Mouse (Mus musculus) liver, postnatal 0 days (tissue): ENCODE measurements around the gene Atp5d. TPM values are rescaled to one million over a fixed set of nuclear protein-coding genes. Genes with fewer than 3 reads are reported as not detected.

Experiments used
- ATAC-seq: fragments of 200-750 bp; cut with Nextera tagmentation; 2 replicates; pipeline ENCODE4 v1.8.0; 2017; ENCODE audit warnings: mild to moderate bottlenecking, moderate library complexity
- DNase-seq: peaks from one replicate; pipeline ENCODE4 v3.0.0-alpha.2; 2016
- H3K27ac ChIP-seq: fragments of 300-500 bp; sonication (generic); 2 replicates; pipeline ENCODE4 v1.5.1; 2014; ENCODE audit warnings: antibody characterized with exemption, moderate library complexity, mild to moderate bottlenecking, low read depth
- H3K27me3 ChIP-seq: fragments of 300-500 bp; sonication (generic); 2 replicates; pipeline ENCODE4 v1.6.1; 2014; ENCODE audit warnings: low read length, control low read depth, mixed read lengths; ENCODE audit not compliant: insufficient read depth
- H3K36me3 ChIP-seq: fragments of 300-500 bp; sonication (generic); replicated peaks from 2 replicates; pipeline ENCODE4 v1.6.1; 2014; ENCODE audit warnings: mild to moderate bottlenecking, control low read depth, low read length, moderate library complexity, mixed read lengths; ENCODE audit not compliant: insufficient read depth
- H3K4me1 ChIP-seq: fragments of 300-500 bp; sonication (generic); 2 replicates; pipeline ENCODE4 v1.6.1; 2014; ENCODE audit warnings: antibody characterized with exemption, mild to moderate bottlenecking, control low read depth; ENCODE audit not compliant: insufficient read depth
- H3K4me2 ChIP-seq: fragments of 300-500 bp; sonication (generic); 2 replicates; pipeline ENCODE4 v1.6.1; 2014; ENCODE audit warnings: low read depth, mild to moderate bottlenecking, low read length, moderate library complexity, mixed read lengths
- H3K4me3 ChIP-seq: fragments of 300-500 bp; sonication (generic); 2 replicates; pipeline ENCODE4 v1.5.1; 2014; ENCODE audit warnings: low read depth, low read length
- H3K9ac ChIP-seq: fragments of 300-500 bp; sonication (generic); replicated peaks from 2 replicates; pipeline ENCODE4 v1.6.1; 2014; ENCODE audit warnings: mild to moderate bottlenecking, moderate library complexity
- H3K9me3 ChIP-seq: fragments of 300-500 bp; sonication (generic); 2 replicates; pipeline ENCODE4 v1.6.1; 2016; ENCODE audit warnings: mild to moderate bottlenecking, control low read depth, low read length, mixed read lengths
- CTCF ChIP-seq: sonication (generic); IDR thresholded peaks from 2 replicates; pipeline ENCODE4 v1.5.1; 2016; ENCODE audit warnings: antibody characterized with exemption, low read depth
- EP300 ChIP-seq: IDR thresholded peaks from 2 replicates; pipeline ENCODE4 v1.6.1; 2016; ENCODE audit warnings: antibody characterized with exemption, low read depth, mild to moderate bottlenecking
- WGBS: fragments of 180-500 bp; shearing (Covaris S2); extraction: QIAGEN DNeasy Blood & Tissue Kit; methylation state at CpG from one replicate; pipeline ENCODE4 v1.1.7; 2014; ENCODE audit not compliant: insufficient replicate concordance; 5-methylcytosine and 5-hydroxymethylcytosine counted together
- polyA plus RNA-seq: library from polyadenylated mRNA; unstranded; fragments of >200 nt; fragmentation: Nextera tagmentation; extraction: Ambion mirVana; gene quantifications from 2 replicates; pipeline ENCODE4 v1.2.1, GENCODE M21; 2015

Atp5d gene
- polyA plus RNA-seq, 1 experiment from 2014 or later, result 576 TPM

GRCm38 (mm10) chr10:80171252-80171651, 32.8 kb downstream of the Atp5d start:
- peaks cover 34% of the 10 kb centered on the region for H3K4me1 ChIP-seq
- no peak overlapping the region for H3K4me2 ChIP-seq

GRCm38 (mm10) chr10:80171760-80172526, 33.5 kb downstream of the Atp5d start:
- Histone ChIP-seq H3K9ac (peak overlapping the region; percentile 69), H3K27me3 (no peaks in the 10 kb centered on the region), H3K4me2 (peak overlapping the region; percentile 74), H3K36me3 (peaks cover 25% of the 10 kb centered on the region), H3K4me3 (peak overlapping the region; percentile 68), H3K9me3 (no peaks in the 10 kb centered on the region), H3K27ac (peak overlapping the region; percentile 97), H3K4me1 (peaks cover 30% of the 10 kb centered on the region)
- WGBS, result 86% methylated on average over 44 of the region's 45 CpGs
- TF ChIP-seq EP300 (no peak), CTCF (no peak)
- DNase-seq (peak; percentile 23), ATAC-seq (no peak)

More at GRCm38 (mm10) chr10:80171252-80171651, 32.8 kb downstream of the Atp5d start:
- Histone ChIP-seq H3K36me3 (peaks cover 25% of the 10 kb centered on the region), H3K9ac (no peak overlapping the region), H3K27me3 (no peaks in the 10 kb centered on the region), H3K4me3 (no peak overlapping the region), H3K9me3 (no peaks in the 10 kb centered on the region), H3K27ac (no peak overlapping the region)
- no peak for TF ChIP-seq CTCF
- no peak for TF ChIP-seq EP300
- ATAC-seq (no peak), DNase-seq (no peak)
- WGBS, result 91% methylated on average over 15 of the region's 15 CpGs

- ATAC-seq (peak; percentile 73), DNase-seq (peak; percentile 90)
- Histone ChIP-seq H3K27me3 (no peaks in the 10 kb centered on the region), H3K9ac (peak within 1 kb of the TSS; percentile 69), H3K4me1 (peaks cover 27% of the 10 kb centered on the region), H3K4me3 (peak within 1 kb of the TSS; percentile 68), H3K27ac (peak within 1 kb of the TSS; percentile 97), H3K4me2 (peak within 1 kb of the TSS; percentile 74), H3K9me3 (no peaks in the 10 kb centered on the region), H3K36me3 (peaks cover 25% of the 10 kb centered on the region)
- 4% methylated on average over 34 of the region's 35 CpGs for WGBS
- no peak; the same call in 1 of the 2 replicates for TF ChIP-seq EP300
- TF ChIP-seq CTCF, result no peak
These were observed 34.3 kb downstream of the Atp5d start, which contains the start of gene 1600002K03Rik for GRCm38 (mm10) chr10:80172527-80173292. Gene 1600002K03Rik (plus strand): TSS chr10:80172944.

GRCm38 (mm10) chr10:80173358-80173757, 34.9 kb downstream of the Atp5d start:
- peaks cover 27% of the 10 kb centered on the region for H3K4me1 ChIP-seq
- 2% methylated on average over 11 of the region's 11 CpGs for WGBS
- peak overlapping the region; percentile 69 for H3K9ac ChIP-seq
- peak overlapping the region; percentile 97 for H3K27ac ChIP-seq
- peaks cover 5% of the 10 kb centered on the region; the same call in 1 of the 2 replicates for H3K27me3 ChIP-seq
- H3K4me2 ChIP-seq, result peak overlapping the region; percentile 74
- no peaks in the 10 kb centered on the region for H3K9me3 ChIP-seq
- TF ChIP-seq EP300 (no peak), CTCF (no peak)
- peaks cover 25% of the 10 kb centered on the region for H3K36me3 ChIP-seq
- H3K4me3 ChIP-seq, result peak overlapping the region; percentile 68
- ATAC-seq (no peak), DNase-seq (no peak)

- peaks cover 13% of the 10 kb centered on the region for H3K27me3 ChIP-seq
- H3K4me3 ChIP-seq, result no peak overlapping the region
- no peak overlapping the region for H3K27ac ChIP-seq
- no peak for DNase-seq
- TF ChIP-seq CTCF, result no peak
- no peak for TF ChIP-seq EP300
- H3K9me3 ChIP-seq, result no peaks in the 10 kb centered on the region
- no peak overlapping the region for H3K4me2 ChIP-seq
- WGBS, result 77% methylated on average over 10 of the region's 10 CpGs
- H3K9ac ChIP-seq, result no peak overlapping the region
- no peak for ATAC-seq
- H3K4me1 ChIP-seq, result peaks cover 21% of the 10 kb centered on the region
- H3K36me3 ChIP-seq, result peaks cover 25% of the 10 kb centered on the region
These were observed 35.7 kb downstream of the Atp5d start for GRCm38 (mm10) chr10:80173955-80174640.

- Histone ChIP-seq H3K4me2 (no peak overlapping the region), H3K27ac (no peak overlapping the region), H3K36me3 (peaks cover 24% of the 10 kb centered on the region), H3K9ac (no peak overlapping the region), H3K4me3 (no peak overlapping the region), H3K4me1 (peaks cover 22% of the 10 kb centered on the region), H3K9me3 (no peaks in the 10 kb centered on the region), H3K27me3 (peaks cover 16% of the 10 kb centered on the region)
- TF ChIP-seq CTCF (peak; percentile 67), EP300 (no peak)
- 42% methylated on average over 2 of the region's 2 CpGs for WGBS
- ATAC-seq (no peak), DNase-seq (peak; percentile 73)
These were observed 36.3 kb downstream of the Atp5d start for GRCm38 (mm10) chr10:80174705-80175104.
